Mouse (Mus musculus) liver, embryonic 14.5 days (tissue): ENCODE measurements around the gene Cep295nl. TPM values are rescaled to one million over a fixed set of nuclear protein-coding genes. Genes with fewer than 3 reads are reported as not detected.

Experiments used
- ATAC-seq: fragments of 200-750 bp; cut with Nextera tagmentation; 2 replicates; pipeline ENCODE4 v1.8.0; 2017; ENCODE audit warnings: moderate number of reproducible peaks, mild to moderate bottlenecking, moderate library complexity; ENCODE audit not compliant: insufficient read depth
- DNase-seq, 3 experiments: peaks; one replicate each; pipeline ENCODE4 v3.0.0-alpha.2; 2012 to 2013; ENCODE audit warnings: low read depth in 3 of 3, low spot score in 3 of 3
- H3K27ac ChIP-seq: fragments of 300-500 bp; sonication (generic); 2 replicates; pipeline ENCODE4 v1.5.1; 2014; ENCODE audit warnings: moderate library complexity, mild to moderate bottlenecking, control low read depth, inconsistent platforms
- H3K27me3 ChIP-seq: fragments of 300-500 bp; sonication (generic); 2 replicates; pipeline ENCODE4 v1.6.1; 2014; ENCODE audit warnings: mild to moderate bottlenecking, low read length, moderate library complexity; ENCODE audit not compliant: control insufficient read depth, insufficient read depth
- H3K36me3 ChIP-seq: fragments of 300-500 bp; sonication (generic); replicated peaks from 2 replicates; pipeline ENCODE4 v1.6.1; 2014; ENCODE audit warnings: low read depth; ENCODE audit not compliant: control insufficient read depth, insufficient read depth
- H3K4me1 ChIP-seq, 2 experiments: fragments of 200-500 bp in 1 of 2; fragments of 300-500 bp in 1 of 2; sonication (generic) in 1 of 2; replicated peaks; 2 replicates each; pipeline ENCODE4 v1.6.1; 2012 to 2014; ENCODE audit warnings: antibody characterized with exemption in 1 of 2, inconsistent platforms in 1 of 2, low read length in 1 of 2; ENCODE audit not compliant: control insufficient read depth in 2 of 2, insufficient read depth in 2 of 2
- H3K4me2 ChIP-seq: fragments of 300-500 bp; sonication (generic); 2 replicates; pipeline ENCODE4 v1.6.1; 2014; ENCODE audit warnings: low read depth, mild to moderate bottlenecking, control low read depth, moderate library complexity
- H3K4me3 ChIP-seq, 2 experiments: fragments of 200-500 bp in 1 of 2; fragments of 300-500 bp in 1 of 2; sonication (generic) in 1 of 2; 2 replicates each; pipeline ENCODE4 v1.5.1; 2012 to 2014; ENCODE audit warnings: low read depth in 2 of 2, low read length in 2 of 2, mild to moderate bottlenecking in 2 of 2, control low read depth in 1 of 2, inconsistent platforms in 1 of 2, moderate library complexity in 1 of 2; ENCODE audit not compliant: insufficient read depth in 1 of 2
- H3K9ac ChIP-seq: fragments of 300-500 bp; sonication (generic); replicated peaks from 2 replicates; pipeline ENCODE4 v1.6.1; 2014; ENCODE audit warnings: mild to moderate bottlenecking, control low read depth, moderate library complexity
- H3K9me3 ChIP-seq: fragments of 300-500 bp; sonication (generic); 2 replicates; pipeline ENCODE4 v1.6.1; 2016; ENCODE audit warnings: low read length, mixed read lengths; ENCODE audit not compliant: control insufficient read depth
- CTCF ChIP-seq: IDR thresholded peaks from 2 replicates; pipeline ENCODE4 v1.5.1; 2016; ENCODE audit warnings: antibody characterized with exemption, low read depth, control low read depth
- EP300 ChIP-seq: IDR thresholded peaks from 2 replicates; pipeline ENCODE4 v1.6.1; 2016; ENCODE audit warnings: antibody characterized with exemption, low read depth
- WGBS: fragments of 180-500 bp; shearing (Covaris S2); extraction: QIAGEN DNeasy Blood & Tissue Kit; methylation state at CpG from one replicate; pipeline ENCODE4 v1.1.7; 2014; ENCODE audit not compliant: insufficient replicate concordance; 5-methylcytosine and 5-hydroxymethylcytosine counted together
- polyA plus RNA-seq, 2 experiments: library from polyadenylated mRNA; depleted of rRNA in 1 of 2; stranded (reverse) in 1 of 2; unstranded in 1 of 2; fragments of >200 nt; fragmentation: Nextera tagmentation in 1 of 2; extraction: Ambion mirVana in 1 of 2; gene quantifications; 2 replicates each; pipeline versions ENCODE4 v1.2.1 to v1.2.3; 2012 to 2014

Gene Cep295nl
- polyA plus RNA-seq, 2 experiments = 0.04 TPM; not detected in 1

DNA sequence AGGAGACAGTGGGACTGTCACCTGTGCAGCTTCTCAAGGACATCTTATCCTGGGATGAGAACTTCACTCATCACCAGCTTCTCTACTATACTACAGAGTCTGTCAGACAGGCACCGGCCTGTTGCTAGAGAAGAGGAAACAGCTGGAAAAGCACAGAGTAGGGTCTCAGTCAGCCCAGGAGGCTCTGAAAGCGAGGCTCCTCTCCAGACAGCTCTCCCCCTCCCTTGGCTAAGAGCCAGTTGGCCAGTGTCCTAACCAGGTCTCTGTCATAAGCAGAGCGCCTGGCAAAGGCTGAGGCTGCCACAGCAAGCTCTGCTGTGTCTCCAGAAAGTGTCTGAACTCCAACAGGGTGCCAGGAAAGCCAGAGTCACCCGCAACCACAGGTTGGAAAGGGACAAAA lies 3.4 kb upstream of the Cep295nl start:
- H3K4me1 ChIP-seq = peaks cover 0 to 5% of the 10 kb centered on the region in 2 experiments; a peak in 2 of 4 replicates
- no peaks in the 10 kb centered on the region for H3K36me3 ChIP-seq
- TF ChIP-seq EP300 = no peak
- TF ChIP-seq CTCF = no peak
- ATAC-seq = no peak
- no peak overlapping the region for H3K4me3 ChIP-seq
- WGBS = 38% methylated on average over 4 of the region's 4 CpGs
- no peaks in the 10 kb centered on the region for H3K27me3 ChIP-seq
- no peaks in the 10 kb centered on the region for H3K9me3 ChIP-seq
- DNase-seq = no peak
- H3K4me2 ChIP-seq = no peak overlapping the region
- H3K9ac ChIP-seq = no peak overlapping the region
- H3K27ac ChIP-seq = no peak overlapping the region

DNA sequence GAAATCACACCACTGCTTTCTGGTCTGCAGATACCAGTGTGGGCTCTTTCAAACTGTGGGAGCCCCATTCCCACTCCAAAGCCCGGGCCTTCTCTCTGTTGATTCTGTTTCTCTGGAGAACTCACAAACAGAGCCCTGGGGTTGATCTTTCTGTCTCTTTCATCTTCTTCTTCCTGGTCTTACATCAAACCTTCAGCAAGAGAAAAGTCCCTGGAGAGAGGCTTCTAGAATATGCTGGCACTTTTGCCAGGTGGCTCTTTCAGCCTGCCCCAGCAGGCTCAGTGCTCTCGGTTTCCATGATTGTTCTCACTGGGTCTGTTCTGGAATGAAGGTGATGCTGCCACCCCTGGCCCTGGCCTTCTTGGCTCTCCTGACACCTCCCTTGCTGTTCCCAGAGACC lies 1.3 kb upstream of the Cep295nl start:
- Histone ChIP-seq H3K9ac (no peak overlapping the region), H3K4me1 (peaks cover 0 to 4% of the 10 kb centered on the region in 2 experiments; a peak in 2 of 4 replicates), H3K9me3 (no peaks in the 10 kb centered on the region), H3K27me3 (no peaks in the 10 kb centered on the region), H3K4me3 (no peak overlapping the region), H3K4me2 (no peak overlapping the region), H3K27ac (no peak overlapping the region), H3K36me3 (no peaks in the 10 kb centered on the region)
- 60% methylated on average over 2 of the region's 2 CpGs for WGBS
- no peak for ATAC-seq
- no peak for TF ChIP-seq CTCF
- no peak for TF ChIP-seq EP300
- DNase-seq = no peak

DNA sequence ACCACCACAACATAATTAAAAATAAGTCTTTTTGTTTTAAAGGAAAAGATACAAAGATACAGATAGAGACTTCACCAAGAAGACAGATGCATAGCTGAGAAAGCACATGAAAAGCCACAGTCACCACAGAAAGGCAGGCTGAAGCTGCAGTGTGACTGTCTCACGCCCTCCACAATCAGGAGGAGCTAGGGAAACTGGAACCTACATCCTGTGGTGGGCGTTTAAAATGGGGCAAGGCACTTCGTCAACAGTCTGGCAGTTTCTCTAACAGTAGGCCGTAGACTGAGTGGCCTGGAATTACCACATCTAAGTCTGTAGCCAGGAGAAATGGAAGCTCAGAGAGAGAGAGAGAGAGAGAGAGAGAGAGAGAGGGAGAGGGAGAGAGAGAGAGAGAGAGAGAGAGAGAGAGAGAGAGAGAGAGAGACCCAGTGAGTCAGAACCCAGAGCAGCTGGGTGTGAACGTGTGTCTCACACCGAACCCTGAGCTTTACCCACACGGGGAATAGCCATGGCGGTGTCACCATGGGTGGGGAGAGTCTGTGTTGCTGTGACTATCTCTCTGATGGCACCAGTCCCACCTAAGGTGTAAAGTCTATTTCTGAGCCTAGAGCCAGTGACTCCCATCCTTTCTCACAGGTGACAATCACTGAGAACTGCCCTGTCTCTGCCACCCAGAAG lies 4.7 kb downstream of the Cep295nl start:
- no peaks in the 10 kb centered on the region for H3K27me3 ChIP-seq
- H3K9me3 ChIP-seq = no peaks in the 10 kb centered on the region
- no peak overlapping the region for H3K9ac ChIP-seq
- H3K27ac ChIP-seq = no peak overlapping the region
- no peak overlapping the region for H3K4me2 ChIP-seq
- DNase-seq (no peak), ATAC-seq (no peak)
- no peak overlapping the region for H3K4me3 ChIP-seq
- 57% methylated on average over 8 of the region's 8 CpGs for WGBS
- no peaks in the 10 kb centered on the region for H3K4me1 ChIP-seq
- no peaks in the 10 kb centered on the region for H3K36me3 ChIP-seq
- TF ChIP-seq EP300 (no peak), CTCF (no peak)

DNA sequence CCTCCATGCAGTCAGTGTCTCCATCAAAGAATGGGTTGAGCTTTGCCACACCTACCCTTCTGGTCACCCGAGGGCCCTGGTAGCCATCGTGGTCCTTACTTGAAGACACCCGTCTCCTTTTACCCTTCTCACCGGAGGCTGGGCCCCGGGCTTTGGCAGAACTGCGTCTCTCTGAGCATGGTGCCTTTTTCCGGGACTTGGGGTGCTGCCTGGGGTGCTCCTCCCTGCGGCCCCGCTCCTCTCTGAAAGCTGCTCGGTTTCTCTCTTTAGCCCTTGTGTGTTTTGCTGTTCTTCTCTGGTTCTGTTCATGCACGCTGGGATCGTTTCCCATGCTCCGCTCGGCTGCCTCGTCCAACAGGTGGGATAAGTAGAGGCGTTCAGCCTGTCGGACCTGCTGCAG lies 8.9 kb downstream of the Cep295nl start:
- H3K27ac ChIP-seq = no peak overlapping the region
- no peak for TF ChIP-seq EP300
- no peak for DNase-seq
- H3K36me3 ChIP-seq = no peaks in the 10 kb centered on the region
- no peak for ATAC-seq
- WGBS = 79% methylated on average over 17 of the region's 17 CpGs
- no peaks in the 10 kb centered on the region for H3K4me1 ChIP-seq
- no peak overlapping the region for H3K9ac ChIP-seq
- no peaks in the 10 kb centered on the region for H3K27me3 ChIP-seq
- no peak overlapping the region for H3K4me3 ChIP-seq
- no peaks in the 10 kb centered on the region for H3K9me3 ChIP-seq
- no peak overlapping the region for H3K4me2 ChIP-seq

DNA sequence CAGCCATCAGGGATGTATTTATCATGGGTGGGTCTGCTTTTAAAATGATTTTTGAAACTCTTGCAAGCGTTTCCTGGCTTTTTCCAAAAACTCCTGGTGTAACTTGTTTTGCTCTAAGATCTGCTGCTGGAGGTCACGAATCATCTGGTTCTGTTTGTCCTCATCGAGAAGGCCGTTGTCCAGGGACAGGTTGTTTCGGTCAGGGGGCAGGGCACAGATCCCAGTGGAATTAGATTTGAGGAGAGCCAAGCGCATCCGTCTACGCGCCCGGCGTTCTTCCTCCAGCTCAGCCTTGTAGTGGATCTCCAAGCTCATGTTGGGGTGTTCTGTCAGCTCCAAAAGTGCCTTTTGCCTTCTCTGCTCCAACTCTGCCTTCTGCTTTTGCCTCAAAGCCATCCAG lies 9.9 kb downstream of the Cep295nl start:
- Histone ChIP-seq H3K4me2 (no peak overlapping the region), H3K4me1 (no peaks in the 10 kb centered on the region), H3K27me3 (no peaks in the 10 kb centered on the region), H3K27ac (no peak overlapping the region), H3K9ac (no peak overlapping the region), H3K9me3 (no peaks in the 10 kb centered on the region), H3K36me3 (no peaks in the 10 kb centered on the region), H3K4me3 (no peak overlapping the region)
- WGBS = 77% methylated on average over 11 of the region's 11 CpGs
- no peak for DNase-seq
- ATAC-seq = no peak
- TF ChIP-seq EP300 (no peak), CTCF (no peak)
